Mouse (Mus musculus): ENCODE measurements at regions not wholly inside any gene's neighbourhood (a gene's known extent, or its start where the extent isn't known, plus 50 kb on each side); places are given as distances from the start of the nearest gene placed in this dataset.

DNA sequence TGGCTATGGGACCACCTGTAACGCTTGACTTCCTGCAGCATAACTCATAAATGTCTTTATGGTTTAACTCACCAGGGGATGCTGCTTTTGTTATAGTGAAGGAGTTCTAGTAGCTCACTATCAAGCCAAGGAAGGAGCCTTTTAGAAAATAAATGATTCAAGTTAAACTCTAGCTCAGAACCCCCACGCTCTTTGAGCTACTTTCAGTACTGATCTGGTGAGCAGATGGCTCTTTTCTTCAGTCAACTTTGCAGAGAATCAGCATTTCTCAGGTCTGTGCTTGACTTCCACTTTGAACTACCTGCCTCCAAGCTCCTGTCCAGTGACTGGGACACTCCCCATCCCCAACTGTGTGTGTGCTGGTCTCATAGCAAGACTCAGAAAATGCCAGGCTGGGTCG, 694.3 kb upstream of the Tmpo start:
- no peak for DNase-seq

DNA sequence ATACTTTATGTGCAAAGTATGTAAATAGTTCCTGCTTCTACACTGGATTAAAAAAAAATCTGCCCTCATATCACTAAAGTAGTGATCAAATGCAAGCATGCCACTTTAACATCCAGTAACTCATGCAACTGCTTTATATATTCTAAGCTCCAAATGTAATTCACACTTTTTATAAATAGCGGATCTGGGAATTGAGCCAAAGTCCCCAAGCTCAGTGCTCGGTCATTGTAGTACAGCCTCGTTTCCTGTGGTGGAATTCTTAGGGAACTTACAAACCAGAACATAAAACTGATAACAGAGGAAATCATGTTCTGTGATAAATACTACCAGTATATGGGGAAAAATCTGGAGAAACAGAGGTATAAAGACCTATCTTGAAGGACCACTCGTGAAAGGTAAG, 690.1 kb upstream of the Tmpo start:
- no peak for DNase-seq

GRCm38 (mm10) chr10:91858711-91859595, 677.8 kb upstream of the Tmpo start:
- DNase-seq: no peak

DNA sequence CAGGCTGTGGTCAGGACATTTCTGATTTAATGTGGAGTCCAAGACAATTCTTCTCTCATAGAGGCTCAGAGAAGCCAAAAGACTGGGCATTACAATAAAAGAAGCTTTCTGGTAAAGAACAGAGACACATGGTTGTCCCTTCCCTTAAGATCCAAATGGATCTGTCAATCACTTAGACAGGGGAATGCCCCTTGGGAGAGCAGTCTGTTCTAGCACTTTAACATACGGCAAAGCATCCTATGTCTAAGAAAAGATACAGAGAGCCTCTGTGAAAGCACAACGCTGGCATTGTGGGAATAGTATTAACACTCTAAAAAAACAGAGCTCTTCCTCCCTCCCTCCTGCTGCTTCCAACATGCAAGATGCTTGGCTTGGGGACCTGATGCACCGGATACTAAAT, 646.0 kb upstream of the Tmpo start:
- DNase-seq: no peak

- no peak for DNase-seq
Observed at GRCm38 (mm10) chr10:91823499-91823898, 642.4 kb upstream of the Tmpo start.

- no peak for DNase-seq
Observed at GRCm38 (mm10) chr10:91804870-91805269, 623.8 kb upstream of the Tmpo start.

Measured in right cerebral cortex, postnatal 4 days (tissue).